Mouse (Mus musculus) ES-E14 (cell line): ENCODE results near the gene Myrf. TPM values are rescaled to one million over a fixed set of nuclear protein-coding genes. Genes with fewer than 3 reads are reported as not detected.

Source experiments
- DNase-seq: peaks from one replicate; pipeline ENCODE4 v3.0.0-alpha.2; 2013; ENCODE audit warnings: low read depth, low spot score
- H3K27ac ChIP-seq: 2 replicates; pipeline ENCODE4 v1.5.1; 2012; ENCODE audit warnings: low read depth, mild to moderate bottlenecking, low read length, moderate library complexity, mixed read lengths; ENCODE audit not compliant: poor library complexity, insufficient read depth, severe bottlenecking
- H3K36me3 ChIP-seq: 2 replicates; pipeline ENCODE4 v1.6.1; 2012; ENCODE audit warnings: mild to moderate bottlenecking, low read length, moderate library complexity, mixed read lengths; ENCODE audit not compliant: control insufficient read depth, poor library complexity, insufficient read depth, severe bottlenecking
- H3K4me1 ChIP-seq, 2 experiments: fragments of 150-350 bp in 1 of 2; sonication (generic) in 1 of 2; 2 replicates each; pipeline ENCODE4 v1.6.1; 2012; ENCODE audit warnings: low read length in 2 of 2, mild to moderate bottlenecking in 1 of 2, mixed read lengths in 1 of 2; ENCODE audit not compliant: control insufficient read depth in 2 of 2, insufficient read depth in 2 of 2, poor library complexity in 1 of 2
- H3K4me3 ChIP-seq, 2 experiments: fragments of 150-350 bp in 1 of 2; sonication (generic) in 1 of 2; 2 replicates each; pipeline ENCODE4 v1.5.1; 2012; ENCODE audit warnings: low read length in 2 of 2, low read depth in 1 of 2, mild to moderate bottlenecking in 1 of 2, mixed read lengths in 1 of 2; ENCODE audit not compliant: insufficient read depth in 1 of 2, poor library complexity in 1 of 2, severe bottlenecking in 1 of 2
- H3K9ac ChIP-seq: 2 replicates; pipeline ENCODE4 v1.6.1; 2012; ENCODE audit warnings: low read depth, mild to moderate bottlenecking, low read length, mixed read lengths; ENCODE audit not compliant: poor library complexity, insufficient read depth, severe bottlenecking
- H3K9me3 ChIP-seq: fragments of 150-350 bp; sonication (generic); 2 replicates; pipeline ENCODE4 v1.6.1; 2012; ENCODE audit warnings: low read depth, mild to moderate bottlenecking, low read length; ENCODE audit not compliant: control insufficient read depth, insufficient read depth
- CHD2 ChIP-seq: IDR thresholded peaks from 2 replicates; pipeline ENCODE4 v1.6.1; 2014; ENCODE audit warnings: mild to moderate bottlenecking, low read depth, low read length, inconsistent platforms
- HCFC1 ChIP-seq: IDR thresholded peaks from 2 replicates; pipeline ENCODE4 v1.6.1; 2012; ENCODE audit warnings: low read length, inconsistent platforms, borderline replicate concordance; ENCODE audit not compliant: insufficient read depth
- MAFK ChIP-seq: IDR thresholded peaks from 2 replicates; pipeline ENCODE4 v1.6.1; 2014; ENCODE audit warnings: mild to moderate bottlenecking, low read depth, low read length, inconsistent platforms; ENCODE audit not compliant: insufficient read depth
- ZC3H11A ChIP-seq: IDR thresholded peaks from 2 replicates; pipeline ENCODE4 v1.6.1; 2012; ENCODE audit warnings: low read depth, mild to moderate bottlenecking, inconsistent platforms, low read length, borderline replicate concordance
- ZNF384 ChIP-seq: IDR thresholded peaks from 2 replicates; pipeline ENCODE4 v1.6.1; 2012; ENCODE audit warnings: low read depth, low read length, inconsistent platforms
- in situ Hi-C, 2 experiments: fragments of 600-800 bp; cut with MboI; formaldehyde crosslinking; loops; one replicate each; pipeline ENCODE4 v1.15.1; 2025; ENCODE audit warnings: low sequenced_read_pairs in 2 of 2, inconsistent platforms in 1 of 2; ENCODE audit not compliant: unreplicated experiment in 2 of 2
- total RNA-seq: library from RNA; depleted of rRNA; stranded (reverse); fragments of 300-350 nt; gene quantifications from 2 replicates; pipeline ENCODE4 v1.2.3, GENCODE M21; 2012

Gene Myrf
- total RNA-seq, 1 experiment = 35.9 TPM

DNA sequence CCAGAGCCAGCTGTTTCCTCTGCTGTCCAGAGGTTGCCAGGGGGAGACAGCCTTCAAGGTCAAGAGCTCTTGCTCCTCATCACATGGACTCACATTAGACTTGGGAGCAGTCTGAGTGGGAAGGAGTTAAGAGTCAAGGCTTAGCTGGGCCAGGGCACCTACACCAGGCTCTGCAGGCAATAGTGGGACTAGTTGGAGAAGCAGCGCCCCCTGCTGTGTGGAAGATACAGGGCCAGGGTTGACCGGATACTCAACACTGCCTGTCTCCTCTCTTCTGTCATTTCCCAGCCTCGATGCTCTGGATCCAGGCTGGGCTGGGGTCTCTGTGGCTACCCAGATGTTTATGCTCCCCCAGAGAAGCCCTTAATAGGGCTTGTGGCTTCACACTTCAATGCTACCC is 3.6 kb upstream of the Myrf start:
- Histone ChIP-seq H3K4me3 (no peak overlapping the region), H3K27ac (no peak overlapping the region), H3K9me3 (no peaks in the 10 kb centered on the region), H3K36me3 (no peaks in the 10 kb centered on the region), H3K9ac (no peak overlapping the region), H3K4me1 (peaks cover 6 to 22% of the 10 kb centered on the region in 2 experiments; a peak in 3 of 4 replicates)
- in situ Hi-C loops = no loop called here
- DNase-seq = no peak
- TF ChIP-seq CHD2 (no peak), HCFC1 (no peak), ZC3H11A (no peak), ZNF384 (no peak), MAFK (no peak)

DNA sequence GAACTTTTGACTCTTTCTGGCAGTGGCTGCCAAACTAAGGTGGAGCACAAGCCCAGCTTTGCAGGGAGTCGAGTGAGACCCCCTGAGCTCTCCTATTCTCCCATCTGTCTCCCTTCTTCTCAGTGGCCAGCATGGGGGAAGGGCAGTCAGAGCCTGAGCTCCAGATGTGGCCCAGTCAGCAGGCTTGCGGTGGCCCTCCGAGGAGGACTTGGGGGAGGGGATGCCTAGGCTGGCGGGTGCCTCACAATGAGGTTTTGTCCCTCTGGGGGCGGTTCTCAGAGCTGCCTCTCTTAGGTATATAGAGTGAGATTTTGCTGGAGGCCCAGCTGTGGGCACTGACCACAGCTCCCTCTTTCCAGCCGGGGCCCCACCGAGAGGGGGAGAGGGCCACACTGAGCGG is 2.4 kb upstream of the Myrf start:
- no peak overlapping the region for H3K4me3 ChIP-seq
- H3K9me3 ChIP-seq = no peaks in the 10 kb centered on the region
- H3K9ac ChIP-seq = no peak overlapping the region
- no peaks in the 10 kb centered on the region; the same call in 1 of the 2 replicates for H3K36me3 ChIP-seq
- DNase-seq = no peak
- in situ Hi-C loops = no loop called here
- H3K4me1 ChIP-seq = peaks cover 11 to 34% of the 10 kb centered on the region in 2 experiments; a peak in 3 of 4 replicates
- TF ChIP-seq CHD2 = no peak
- H3K27ac ChIP-seq = no peak overlapping the region

DNA sequence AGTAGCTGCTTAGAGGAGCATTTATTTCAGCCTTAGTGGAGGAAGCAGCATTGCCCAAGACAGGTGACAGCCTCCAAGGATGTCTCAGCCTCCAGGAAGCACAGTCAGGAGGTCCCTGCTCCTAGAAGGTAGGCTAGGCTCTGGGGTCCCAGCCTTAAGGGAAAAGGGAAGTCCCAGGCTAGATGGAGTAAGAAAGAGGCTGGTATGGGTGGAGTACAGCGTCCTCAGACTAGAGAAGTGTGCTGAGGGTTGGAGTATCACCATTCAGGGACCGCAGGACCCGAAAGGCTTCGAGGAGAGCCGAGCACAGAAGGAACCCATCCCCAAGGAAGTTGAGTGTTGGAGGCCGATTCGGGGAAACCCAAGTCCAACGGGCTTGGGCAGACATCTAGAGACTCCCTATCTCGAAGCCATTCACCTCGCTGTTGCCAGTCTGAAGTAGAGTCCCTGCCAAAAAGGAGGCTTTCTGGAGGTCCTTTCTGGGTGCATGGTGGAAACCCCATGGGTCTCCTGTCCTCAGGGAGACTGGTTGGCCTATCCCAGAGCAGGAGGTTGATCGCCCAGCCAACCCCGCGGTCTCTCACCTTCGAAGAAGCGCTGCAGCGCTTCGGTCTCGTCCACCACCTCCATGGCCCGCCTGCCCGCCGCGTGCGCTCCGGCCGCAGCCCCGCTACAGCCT is 434 bp downstream of the Myrf start:
- TF ChIP-seq ZNF384 = no peak
- TF ChIP-seq HCFC1 = no peak
- TF ChIP-seq CHD2 = no peak
- TF ChIP-seq ZC3H11A = no peak
- no peak for TF ChIP-seq MAFK
- no peaks in the 10 kb centered on the region for H3K9me3 ChIP-seq
- in situ Hi-C loops = no loop called here
- peak overlapping the region; percentile 61 to 89 for H3K4me3 ChIP-seq
- H3K27ac ChIP-seq = peak overlapping the region; percentile 52
- no peak for DNase-seq
- peaks cover 11 to 32% of the 10 kb centered on the region in 2 experiments; a peak in 3 of 4 replicates for H3K4me1 ChIP-seq
- H3K36me3 ChIP-seq = no peaks in the 10 kb centered on the region; the same call in 1 of the 2 replicates
- H3K9ac ChIP-seq = peak overlapping the region; percentile 88

DNA sequence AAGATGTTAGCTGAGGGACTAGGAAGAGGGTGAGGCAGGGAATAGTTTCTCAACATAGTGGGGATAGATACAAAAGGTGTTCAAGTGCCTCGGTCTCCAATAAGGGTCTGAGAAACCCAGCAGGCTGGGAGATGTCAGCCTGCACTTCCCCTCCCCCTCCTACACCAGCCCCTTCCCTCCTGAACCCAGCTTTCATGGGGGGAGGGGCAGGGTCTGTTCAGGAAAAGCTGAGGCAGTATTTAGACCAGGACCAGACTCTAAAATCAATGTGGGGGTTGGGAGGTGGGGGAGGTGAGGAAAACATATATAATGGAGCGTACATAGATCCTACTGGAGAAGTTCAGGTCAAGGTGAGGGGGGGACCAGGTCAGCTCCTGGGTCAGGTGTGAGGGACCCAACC is 1.1 kb downstream of the Myrf start:
- Histone ChIP-seq H3K36me3 (peaks cover under 1% of the 10 kb centered on the region; the same call in 1 of the 2 replicates), H3K9me3 (no peaks in the 10 kb centered on the region), H3K27ac (0 out of 2 replicates have a peak overlapping the region, but pooled peaks have one; percentile 52), H3K4me3 (peak overlapping the region; percentile 61 to 89; a peak in 3 of 4 replicates), H3K9ac (peak overlapping the region; percentile 88; the same call in 1 of the 2 replicates), H3K4me1 (peaks cover 11 to 35% of the 10 kb centered on the region in 2 experiments; a peak in 3 of 4 replicates)
- TF ChIP-seq ZNF384 = no peak
- TF ChIP-seq ZC3H11A = no peak
- no peak for TF ChIP-seq CHD2
- no peak for TF ChIP-seq HCFC1
- DNase-seq = no peak
- in situ Hi-C loops = no loop called here

DNA sequence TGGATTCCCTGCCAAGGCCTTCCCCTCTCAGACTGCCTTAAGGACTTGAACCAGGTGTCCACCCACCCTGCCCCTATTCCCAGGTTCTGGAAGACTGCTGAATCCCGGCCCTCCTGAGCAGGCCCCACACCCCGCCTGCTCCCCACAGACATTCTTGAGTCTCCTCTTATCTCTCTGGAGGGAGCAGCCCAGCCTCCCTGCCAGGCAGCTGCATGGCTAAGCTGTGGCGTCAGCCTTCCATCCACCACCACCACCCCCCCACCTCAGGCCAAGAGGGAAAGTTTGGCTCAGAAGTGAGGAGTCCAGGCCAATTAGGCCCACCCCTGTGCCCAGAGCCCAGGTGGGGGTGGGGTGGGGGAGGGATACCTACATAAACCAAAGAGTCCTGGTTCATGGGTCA is 2.1 kb downstream of the Myrf start:
- DNase-seq = no peak
- Histone ChIP-seq H3K9ac (no peak overlapping the region), H3K4me1 (peaks cover 11 to 39% of the 10 kb centered on the region in 2 experiments; a peak in 3 of 4 replicates), H3K9me3 (no peaks in the 10 kb centered on the region), H3K27ac (no peak overlapping the region), H3K36me3 (peaks cover 10% of the 10 kb centered on the region; the same call in 1 of the 2 replicates), H3K4me3 (no peak overlapping the region)
- no peak for TF ChIP-seq ZC3H11A
- no peak for TF ChIP-seq ZNF384
- TF ChIP-seq HCFC1 = no peak
- TF ChIP-seq MAFK = no peak
- no peak for TF ChIP-seq CHD2
- in situ Hi-C loops = no loop called here
